Mouse (Mus musculus): ENCODE measurements at regions not wholly inside any gene's neighbourhood (a gene's known extent, or its start where the extent isn't known, plus 50 kb on each side); places are given as distances from the start of the nearest gene placed in this dataset.
"Not testable (repeated sequence)": the region's sequence is repeated elsewhere in the genome, so short reads cannot be mapped to it uniquely, and the experiment has no call there.

- no peak; the same call in 1 of the 2 replicates for ATAC-seq (ENCODE audit: low FRiP score, low TSS enrichment)
- Histone ChIP-seq H3K36me3 (ENCODE audit: insufficient read depth, low read length) (no peaks in the 10 kb centered on the region), H3K4me1 (ENCODE audit: insufficient read depth, low read length) (no peaks in the 10 kb centered on the region), H3K4me3 (ENCODE audit: low read length) (no peak overlapping the region), H3K27ac (ENCODE audit: low read length) (no peak overlapping the region), H3K9ac (replicated peaks; ENCODE audit: low read length) (no peak overlapping the region), H3K27me3 (ENCODE audit: insufficient read depth, low read length) (no peaks in the 10 kb centered on the region), H3K9me3 (ENCODE audit: low read length) (no peaks in the 10 kb centered on the region), H3K4me2 (replicated peaks; ENCODE audit: low read depth, low read length) (no peak overlapping the region)
- WGBS: 24% methylated on average over 2 of the region's 2 CpGs
Measured at GRCm38 (mm10) chr16:51048650-51049049, 457.7 kb upstream of the Ccdc54 start.

GRCm38 (mm10) chr16:51048169-51048568 lies 457.2 kb upstream of the Ccdc54 start:
- Histone ChIP-seq H3K9ac (replicated peaks; ENCODE audit: low read length) (no peak overlapping the region), H3K4me1 (ENCODE audit: insufficient read depth, low read length) (no peaks in the 10 kb centered on the region), H3K27me3 (ENCODE audit: insufficient read depth, low read length) (no peaks in the 10 kb centered on the region), H3K4me2 (replicated peaks; ENCODE audit: low read depth, low read length) (no peak overlapping the region), H3K4me3 (ENCODE audit: low read length) (no peak overlapping the region), H3K36me3 (ENCODE audit: insufficient read depth, low read length) (no peaks in the 10 kb centered on the region), H3K27ac (ENCODE audit: low read length) (no peak overlapping the region), H3K9me3 (ENCODE audit: low read length) (no peaks in the 10 kb centered on the region)
- WGBS: 91% methylated on average over 4 of the region's 4 CpGs
- ATAC-seq (ENCODE audit: low FRiP score, low TSS enrichment): no peak

GRCm38 (mm10) chr16:51041311-51041710 lies 450.4 kb upstream of the Ccdc54 start:
- Histone ChIP-seq H3K9ac (replicated peaks; ENCODE audit: low read length) (no peak overlapping the region), H3K4me3 (ENCODE audit: low read length) (no peak overlapping the region), H3K36me3 (ENCODE audit: insufficient read depth, low read length) (no peaks in the 10 kb centered on the region), H3K27ac (ENCODE audit: low read length) (no peak overlapping the region), H3K27me3 (ENCODE audit: insufficient read depth, low read length) (no peaks in the 10 kb centered on the region), H3K9me3 (ENCODE audit: low read length) (no peaks in the 10 kb centered on the region), H3K4me2 (replicated peaks; ENCODE audit: low read depth, low read length) (no peak overlapping the region), H3K4me1 (ENCODE audit: insufficient read depth, low read length) (no peaks in the 10 kb centered on the region)
- no peak for ATAC-seq (ENCODE audit: low FRiP score, low TSS enrichment)
- 85% methylated on average over 4 of the region's 4 CpGs for WGBS

GRCm38 (mm10) chr16:51002876-51003275 lies 411.9 kb upstream of the Ccdc54 start:
- no peak overlapping the region for H3K27ac ChIP-seq (ENCODE audit: low read length)
- H3K9ac ChIP-seq (replicated peaks; ENCODE audit: low read length): no peak overlapping the region
- H3K27me3 ChIP-seq (ENCODE audit: insufficient read depth, low read length): no peaks in the 10 kb centered on the region
- H3K36me3 ChIP-seq (ENCODE audit: insufficient read depth, low read length): no peaks in the 10 kb centered on the region
- H3K4me1 ChIP-seq (ENCODE audit: insufficient read depth, low read length): no peaks in the 10 kb centered on the region
- 0 out of 2 replicates have a peak, but pooled peaks cover 2% of the 10 kb centered on the region for H3K9me3 ChIP-seq (ENCODE audit: low read length)
- H3K4me2 ChIP-seq (replicated peaks; ENCODE audit: low read depth, low read length): no peak overlapping the region
- no peak overlapping the region for H3K4me3 ChIP-seq (ENCODE audit: low read length)
- ATAC-seq (ENCODE audit: low FRiP score, low TSS enrichment): no peak

GRCm38 (mm10) chr16:50964395-50964794 lies 373.4 kb upstream of the Ccdc54 start:
- 83% methylated on average over 1 of the region's 2 CpGs for WGBS
- H3K9ac ChIP-seq (replicated peaks; ENCODE audit: low read length): no peak overlapping the region
- no peak overlapping the region for H3K27ac ChIP-seq (ENCODE audit: low read length)
- no peak overlapping the region for H3K4me2 ChIP-seq (replicated peaks; ENCODE audit: low read depth, low read length)
- no peaks in the 10 kb centered on the region for H3K36me3 ChIP-seq (ENCODE audit: insufficient read depth, low read length)
- no peaks in the 10 kb centered on the region for H3K27me3 ChIP-seq (ENCODE audit: insufficient read depth, low read length)
- no peaks in the 10 kb centered on the region for H3K4me1 ChIP-seq (ENCODE audit: insufficient read depth, low read length)
- no peak for ATAC-seq (ENCODE audit: low FRiP score, low TSS enrichment)
- no peak overlapping the region for H3K4me3 ChIP-seq (ENCODE audit: low read length)
- no peaks in the 10 kb centered on the region for H3K9me3 ChIP-seq (ENCODE audit: low read length)

- no peaks in the 10 kb centered on the region for H3K27me3 ChIP-seq (ENCODE audit: insufficient read depth, low read length)
- no peak overlapping the region for H3K4me2 ChIP-seq (replicated peaks; ENCODE audit: low read depth, low read length)
- no peak overlapping the region for H3K27ac ChIP-seq (ENCODE audit: low read length)
- H3K4me1 ChIP-seq (ENCODE audit: insufficient read depth, low read length): no peaks in the 10 kb centered on the region
- H3K4me3 ChIP-seq (ENCODE audit: low read length): no peak overlapping the region
- WGBS: 93% methylated on average over 4 of the region's 4 CpGs
- no peaks in the 10 kb centered on the region for H3K36me3 ChIP-seq (ENCODE audit: insufficient read depth, low read length)
- no peak for ATAC-seq (ENCODE audit: low FRiP score, low TSS enrichment)
- no peaks in the 10 kb centered on the region for H3K9me3 ChIP-seq (ENCODE audit: low read length)
- no peak overlapping the region for H3K9ac ChIP-seq (replicated peaks; ENCODE audit: low read length)
Measured at GRCm38 (mm10) chr16:50944091-50944490, 353.1 kb upstream of the Ccdc54 start.

- H3K9me3 ChIP-seq (ENCODE audit: low read length); H3K4me1 ChIP-seq (ENCODE audit: insufficient read depth, low read length); H3K27ac ChIP-seq (ENCODE audit: low read length); ATAC-seq (ENCODE audit: low FRiP score, low TSS enrichment); H3K4me3 ChIP-seq (ENCODE audit: low read length); H3K9ac ChIP-seq (replicated peaks; ENCODE audit: low read length); H3K27me3 ChIP-seq (ENCODE audit: insufficient read depth, low read length); H3K4me2 ChIP-seq (replicated peaks; ENCODE audit: low read depth, low read length); H3K36me3 ChIP-seq (ENCODE audit: insufficient read depth, low read length): not testable (repeated sequence)
- WGBS: 95% methylated on average over 6 of the region's 6 CpGs
Measured at GRCm38 (mm10) chr16:50943581-50943980, 352.6 kb upstream of the Ccdc54 start.

- no peaks in the 10 kb centered on the region for H3K9me3 ChIP-seq (ENCODE audit: low read length)
- H3K27me3 ChIP-seq (ENCODE audit: insufficient read depth, low read length): no peaks in the 10 kb centered on the region
- H3K4me2 ChIP-seq (replicated peaks; ENCODE audit: low read depth, low read length): no peak overlapping the region
- H3K4me3 ChIP-seq (ENCODE audit: low read length): no peak overlapping the region
- H3K36me3 ChIP-seq (ENCODE audit: insufficient read depth, low read length): no peaks in the 10 kb centered on the region
- ATAC-seq (ENCODE audit: low FRiP score, low TSS enrichment): no peak
- H3K27ac ChIP-seq (ENCODE audit: low read length): no peak overlapping the region
- no peaks in the 10 kb centered on the region for H3K4me1 ChIP-seq (ENCODE audit: insufficient read depth, low read length)
- no peak overlapping the region for H3K9ac ChIP-seq (replicated peaks; ENCODE audit: low read length)
Measured at GRCm38 (mm10) chr16:50942291-50942690, 351.3 kb upstream of the Ccdc54 start.

GRCm38 (mm10) chr16:50939316-50939715 lies 348.4 kb upstream of the Ccdc54 start:
- Histone ChIP-seq H3K9ac (replicated peaks; ENCODE audit: low read length) (no peak overlapping the region), H3K4me2 (replicated peaks; ENCODE audit: low read depth, low read length) (no peak overlapping the region), H3K27me3 (ENCODE audit: insufficient read depth, low read length) (no peaks in the 10 kb centered on the region), H3K9me3 (ENCODE audit: low read length) (no peaks in the 10 kb centered on the region), H3K27ac (ENCODE audit: low read length) (no peak overlapping the region), H3K36me3 (ENCODE audit: insufficient read depth, low read length) (no peaks in the 10 kb centered on the region), H3K4me1 (ENCODE audit: insufficient read depth, low read length) (no peaks in the 10 kb centered on the region), H3K4me3 (ENCODE audit: low read length) (no peak overlapping the region)
- 41% methylated on average over 6 of the region's 6 CpGs for WGBS
- ATAC-seq (ENCODE audit: low FRiP score, low TSS enrichment): no peak

GRCm38 (mm10) chr16:50907732-50908131 lies 316.8 kb upstream of the Ccdc54 start:
- H3K9me3 ChIP-seq (ENCODE audit: low read length): no peaks in the 10 kb centered on the region
- H3K27me3 ChIP-seq (ENCODE audit: insufficient read depth, low read length): no peaks in the 10 kb centered on the region
- no peak overlapping the region for H3K9ac ChIP-seq (replicated peaks; ENCODE audit: low read length)
- 51% methylated on average over 2 of the region's 2 CpGs for WGBS
- ATAC-seq (ENCODE audit: low FRiP score, low TSS enrichment): no peak
- H3K4me3 ChIP-seq (ENCODE audit: low read length): no peak overlapping the region
- no peaks in the 10 kb centered on the region for H3K4me1 ChIP-seq (ENCODE audit: insufficient read depth, low read length)
- no peak overlapping the region for H3K4me2 ChIP-seq (replicated peaks; ENCODE audit: low read depth, low read length)
- no peaks in the 10 kb centered on the region for H3K36me3 ChIP-seq (ENCODE audit: insufficient read depth, low read length)
- no peak overlapping the region for H3K27ac ChIP-seq (ENCODE audit: low read length)

GRCm38 (mm10) chr16:50899151-50899550 lies 308.2 kb upstream of the Ccdc54 start:
- Histone ChIP-seq H3K4me3 (ENCODE audit: low read length) (no peak overlapping the region), H3K36me3 (ENCODE audit: insufficient read depth, low read length) (no peaks in the 10 kb centered on the region), H3K27me3 (ENCODE audit: insufficient read depth, low read length) (no peaks in the 10 kb centered on the region), H3K4me1 (ENCODE audit: insufficient read depth, low read length) (no peaks in the 10 kb centered on the region), H3K9me3 (ENCODE audit: low read length) (no peaks in the 10 kb centered on the region), H3K4me2 (replicated peaks; ENCODE audit: low read depth, low read length) (no peak overlapping the region), H3K27ac (ENCODE audit: low read length) (no peak overlapping the region), H3K9ac (replicated peaks; ENCODE audit: low read length) (no peak overlapping the region)
- WGBS: 80% methylated on average over 2 of the region's 2 CpGs
- ATAC-seq (ENCODE audit: low FRiP score, low TSS enrichment): no peak
